Mouse (Mus musculus) heart, postnatal 0 days (tissue): Measurements from ENCODE around the gene Znhit6. TPM values are rescaled to one million over a fixed set of nuclear protein-coding genes. Genes with fewer than 3 reads are reported as not detected.

ENCODE experiments used
- ATAC-seq: fragments of 200-750 bp; cut with Nextera tagmentation; 2 replicates; pipeline ENCODE4 v1.8.0; 2017; ENCODE audit warnings: low read depth, moderate number of reproducible peaks, moderate library complexity; ENCODE audit not compliant: insufficient read depth
- DNase-seq: peaks from one replicate; pipeline ENCODE4 v3.0.0-alpha.2; 2016; ENCODE audit warnings: low spot score
- H3K27ac ChIP-seq: fragments of 300-500 bp; sonication (generic); 2 replicates; pipeline ENCODE4 v1.5.1; 2014; ENCODE audit warnings: low read depth, mild to moderate bottlenecking
- H3K27me3 ChIP-seq: fragments of 300-500 bp; sonication (generic); 2 replicates; pipeline ENCODE4 v1.6.1; 2014; ENCODE audit warnings: low read length, mixed read lengths; ENCODE audit not compliant: control insufficient read depth, insufficient read depth
- H3K36me3 ChIP-seq: fragments of 300-500 bp; sonication (generic); replicated peaks from 2 replicates; pipeline ENCODE4 v1.6.1; 2014; ENCODE audit warnings: low read length, mixed read lengths; ENCODE audit not compliant: control insufficient read depth, insufficient read depth
- H3K4me1 ChIP-seq: fragments of 300-500 bp; sonication (generic); 2 replicates; pipeline ENCODE4 v1.6.1; 2014; ENCODE audit warnings: antibody characterized with exemption; ENCODE audit not compliant: control insufficient read depth, insufficient read depth
- H3K4me2 ChIP-seq: fragments of 300-500 bp; sonication (generic); 2 replicates; pipeline ENCODE4 v1.6.1; 2014; ENCODE audit warnings: low read depth, mild to moderate bottlenecking, low read length, moderate library complexity
- H3K4me3 ChIP-seq: fragments of 300-500 bp; sonication (generic); 2 replicates; pipeline ENCODE4 v1.5.1; 2014; ENCODE audit warnings: low read depth, low read length
- H3K9ac ChIP-seq: fragments of 300-500 bp; sonication (generic); replicated peaks from 2 replicates; pipeline ENCODE4 v1.6.1; 2014; ENCODE audit warnings: low read depth, low read length, mixed read lengths
- H3K9me3 ChIP-seq: fragments of 300-500 bp; sonication (generic); replicated peaks from 2 replicates; pipeline ENCODE4 v1.6.1; 2016; ENCODE audit warnings: low read length; ENCODE audit not compliant: control insufficient read depth
- CTCF ChIP-seq: IDR thresholded peaks from 2 replicates; pipeline ENCODE4 v1.5.1; 2016; ENCODE audit warnings: antibody characterized with exemption, control low read depth, low read depth
- EP300 ChIP-seq: IDR thresholded peaks from 2 replicates; pipeline ENCODE4 v1.6.1; 2016; ENCODE audit warnings: antibody characterized with exemption, low read depth
- WGBS: fragments of 180-500 bp; shearing (Covaris S2); extraction: QIAGEN DNeasy Blood & Tissue Kit; methylation state at CpG from one replicate; pipeline ENCODE4 v1.1.7; 2014; 5-methylcytosine and 5-hydroxymethylcytosine counted together
- polyA plus RNA-seq: library from polyadenylated mRNA; unstranded; fragments of >200 nt; fragmentation: Nextera tagmentation; extraction: Ambion mirVana; gene quantifications from 2 replicates; pipeline ENCODE4 v1.2.1, GENCODE M21; 2015
- total RNA-seq: library from RNA; depleted of rRNA; stranded (reverse); fragments of >200 nt; gene quantifications from 2 replicates; pipeline ENCODE4 v1.2.3, GENCODE M21; 2014; ENCODE audit warnings: low replicate concordance

Znhit6 gene
- total and polyA plus RNA-seq, 2 experiments from 2014 or later = 8.4 to 17.5 TPM

DNA sequence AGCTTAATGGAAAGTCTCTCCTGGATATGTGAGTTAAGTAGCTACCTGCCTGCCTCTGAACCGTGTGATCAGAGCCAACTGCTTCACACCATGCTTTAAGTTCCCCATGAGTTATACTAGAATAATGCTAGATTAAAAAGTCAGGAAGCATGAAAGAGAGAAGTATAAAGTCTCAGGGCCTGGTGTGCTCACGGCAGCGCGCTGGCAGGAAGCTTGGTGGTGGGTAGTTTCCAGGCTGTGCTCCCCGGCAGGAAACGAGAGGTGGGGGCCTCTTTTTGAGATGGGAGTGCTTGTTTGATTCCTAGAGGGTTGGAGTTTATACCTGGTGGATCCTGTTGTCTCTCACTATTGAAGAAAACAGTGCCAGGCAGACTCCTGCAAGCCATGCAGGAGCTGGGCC is 19.3 kb downstream of the Znhit6 start:
- no peak overlapping the region for H3K9ac ChIP-seq
- no peak overlapping the region for H3K27ac ChIP-seq
- TF ChIP-seq EP300 (no peak), CTCF (no peak)
- ATAC-seq (no peak), DNase-seq (no peak)
- no peak overlapping the region for H3K4me2 ChIP-seq
- H3K27me3 ChIP-seq = no peaks in the 10 kb centered on the region
- H3K4me1 ChIP-seq = no peaks in the 10 kb centered on the region
- WGBS = 77% methylated on average over 6 of the region's 6 CpGs
- no peak overlapping the region for H3K4me3 ChIP-seq
- no peaks in the 10 kb centered on the region for H3K9me3 ChIP-seq
- H3K36me3 ChIP-seq = peaks cover 50% of the 10 kb centered on the region

DNA sequence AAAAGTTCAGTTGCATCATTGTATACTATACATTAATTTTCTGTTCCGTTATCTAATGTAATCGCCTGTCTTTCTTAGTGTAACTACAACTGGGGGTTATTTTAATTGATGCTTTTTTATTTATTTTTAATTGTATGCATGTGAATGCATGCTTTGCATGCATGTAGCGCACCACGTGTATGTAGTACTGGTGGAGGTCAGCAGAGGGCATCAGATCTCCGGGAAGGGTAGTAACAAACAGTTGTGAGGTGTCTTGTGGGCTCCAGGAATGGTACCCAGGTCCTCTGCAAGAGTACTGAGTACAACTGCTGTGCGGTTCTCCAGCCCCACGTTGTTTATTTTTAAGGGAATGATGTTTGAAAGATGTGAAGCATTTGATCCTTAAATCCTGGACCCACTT is 23.1 kb downstream of the Znhit6 start:
- Histone ChIP-seq H3K9ac (no peak overlapping the region), H3K27me3 (no peaks in the 10 kb centered on the region), H3K9me3 (no peaks in the 10 kb centered on the region), H3K27ac (no peak overlapping the region), H3K4me3 (no peak overlapping the region), H3K4me2 (no peak overlapping the region), H3K4me1 (no peaks in the 10 kb centered on the region), H3K36me3 (peaks cover 54% of the 10 kb centered on the region)
- ATAC-seq (no peak), DNase-seq (no peak)
- TF ChIP-seq CTCF = no peak
- TF ChIP-seq EP300 = no peak
- 96% methylated on average over 7 of the region's 7 CpGs for WGBS

DNA sequence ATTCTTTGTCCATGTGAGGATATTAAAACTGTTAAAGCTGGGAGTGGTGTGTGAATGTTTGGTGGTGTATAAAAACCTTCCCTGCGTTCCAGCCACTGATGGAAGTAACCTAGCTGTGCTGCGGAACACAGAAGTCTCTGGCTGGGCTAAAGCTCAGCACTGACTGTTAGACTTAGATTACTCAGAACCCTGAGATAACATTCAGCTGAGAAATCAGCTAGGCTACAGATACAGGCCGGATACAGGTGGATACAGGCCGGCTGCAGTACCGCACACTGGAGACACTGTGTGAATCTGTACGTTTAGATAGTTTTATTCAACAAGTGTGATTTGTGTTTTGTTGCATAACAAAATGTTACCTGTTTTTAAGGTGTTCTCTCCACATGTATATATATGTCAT is 24.8 kb downstream of the Znhit6 start:
- no peak for ATAC-seq
- H3K4me3 ChIP-seq = no peak overlapping the region
- no peak for DNase-seq
- H3K9ac ChIP-seq = no peak overlapping the region
- no peaks in the 10 kb centered on the region for H3K27me3 ChIP-seq
- 71% methylated on average over 6 of the region's 6 CpGs for WGBS
- H3K4me2 ChIP-seq = no peak overlapping the region
- H3K36me3 ChIP-seq = peaks cover 56% of the 10 kb centered on the region
- TF ChIP-seq CTCF (no peak), EP300 (no peak)
- no peaks in the 10 kb centered on the region for H3K4me1 ChIP-seq
- no peaks in the 10 kb centered on the region for H3K9me3 ChIP-seq
- no peak overlapping the region for H3K27ac ChIP-seq

DNA sequence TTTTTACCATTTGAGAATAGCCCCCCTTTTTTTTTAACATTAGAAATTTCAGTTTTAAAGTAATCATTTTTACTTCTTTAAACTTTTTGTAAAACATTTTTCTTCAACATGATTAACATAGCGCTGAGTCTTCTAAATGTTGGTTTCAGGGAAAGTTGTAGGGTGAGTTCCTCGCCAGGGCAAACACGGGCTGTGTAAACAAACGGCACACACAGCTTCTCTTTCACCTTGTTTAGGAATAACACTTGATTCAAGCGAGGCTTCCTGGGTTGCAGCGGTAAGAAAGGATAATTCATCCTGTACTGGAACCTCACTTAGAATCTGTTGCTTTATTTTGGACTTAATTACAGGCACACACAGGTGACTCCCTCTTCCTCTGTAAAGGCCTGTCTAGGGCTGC is 25.3 kb downstream of the Znhit6 start:
- Histone ChIP-seq H3K4me2 (no peak overlapping the region), H3K27ac (no peak overlapping the region), H3K9ac (no peak overlapping the region), H3K4me1 (no peaks in the 10 kb centered on the region), H3K4me3 (no peak overlapping the region), H3K27me3 (no peaks in the 10 kb centered on the region), H3K9me3 (no peaks in the 10 kb centered on the region), H3K36me3 (peaks cover 54% of the 10 kb centered on the region)
- TF ChIP-seq CTCF (no peak), EP300 (no peak)
- ATAC-seq (no peak), DNase-seq (no peak)
- 85% methylated on average over 6 of the region's 6 CpGs for WGBS

DNA sequence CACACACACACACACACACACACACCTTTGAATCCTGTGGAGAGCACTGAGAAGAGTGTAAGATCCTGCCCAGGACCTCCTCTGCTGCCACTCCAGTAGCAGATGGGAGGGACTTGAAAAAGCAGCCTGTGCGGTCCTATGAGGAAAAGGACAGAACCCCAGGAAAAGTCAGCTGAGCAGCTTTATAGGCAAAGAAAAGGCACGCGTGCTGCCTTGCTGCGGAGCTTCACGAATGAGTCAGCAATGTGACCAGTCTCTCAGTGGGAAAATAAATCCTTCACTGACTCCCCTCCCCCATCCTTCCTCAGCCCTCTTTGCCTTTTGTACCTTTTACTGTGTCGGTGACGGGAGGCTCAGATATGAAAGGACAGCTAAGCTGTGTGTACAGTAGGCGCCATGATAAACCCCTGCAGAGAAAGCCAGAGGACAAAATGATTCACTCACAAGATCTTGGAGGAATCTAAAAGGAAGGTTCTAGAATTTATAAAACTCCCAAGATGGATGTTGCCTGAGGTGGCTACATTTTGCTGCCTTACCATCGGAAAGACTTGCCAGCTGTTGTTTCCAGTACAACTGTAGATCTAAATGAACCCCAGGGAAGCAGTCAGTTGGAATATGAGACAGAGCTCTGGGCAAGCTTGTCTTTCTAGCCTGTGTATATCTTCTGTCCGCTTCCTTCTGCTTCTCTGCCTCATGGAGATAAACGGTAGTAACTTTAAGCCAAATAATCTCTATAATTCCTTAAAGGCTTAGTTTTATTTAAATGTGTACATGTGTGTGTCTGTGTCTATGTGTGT is 26.6 kb downstream of the Znhit6 start:
- H3K27me3 ChIP-seq = no peaks in the 10 kb centered on the region
- TF ChIP-seq EP300 (no peak), CTCF (no peak)
- H3K36me3 ChIP-seq = peaks cover 64% of the 10 kb centered on the region
- H3K27ac ChIP-seq = 0 out of 2 replicates have a peak overlapping the region, but pooled peaks have one; percentile 15
- ATAC-seq (no peak), DNase-seq (no peak)
- no peak overlapping the region for H3K4me3 ChIP-seq
- no peak overlapping the region for H3K9ac ChIP-seq
- H3K9me3 ChIP-seq = no peaks in the 10 kb centered on the region
- no peaks in the 10 kb centered on the region for H3K4me1 ChIP-seq
- 57% methylated on average over 11 of the region's 11 CpGs for WGBS
- no peak overlapping the region for H3K4me2 ChIP-seq
